Mouse (Mus musculus): ENCODE measurements around the gene Baz2b.
"Not testable (repeated sequence)": the region's sequence is repeated elsewhere in the genome, so short reads cannot be mapped to it uniquely, and the experiment has no call there.

Gene Baz2b

GRCm38 (mm10) chr2:60200051-60200562 lies 9.5 kb downstream of the Baz2b start:
- DNase-seq (ENCODE audit: low spot score in 2 of 2), result no peak

- DNase-seq (ENCODE audit: low spot score in 2 of 2), result no peak
Observed at GRCm38 (mm10) chr2:60196841-60197240, 12.8 kb downstream of the Baz2b start.

GRCm38 (mm10) chr2:60181696-60182095 lies 27.9 kb downstream of the Baz2b start:
- no peak for DNase-seq (ENCODE audit: low spot score in 2 of 2)

- DNase-seq (ENCODE audit: low spot score in 2 of 2), result no peak
Observed at GRCm38 (mm10) chr2:60177490-60177889, 32.1 kb downstream of the Baz2b start.

GRCm38 (mm10) chr2:60176087-60176486 lies 33.6 kb downstream of the Baz2b start:
- DNase-seq (ENCODE audit: low spot score in 2 of 2), result no peak

GRCm38 (mm10) chr2:60175078-60175477 lies 34.6 kb downstream of the Baz2b start:
- no peak for DNase-seq (ENCODE audit: low spot score in 2 of 2)

- DNase-seq (ENCODE audit: low spot score in 2 of 2), result no peak
Observed at GRCm38 (mm10) chr2:60173595-60173994, 36.0 kb downstream of the Baz2b start.

GRCm38 (mm10) chr2:60173190-60173589 lies 36.4 kb downstream of the Baz2b start:
- no peak for DNase-seq (ENCODE audit: low spot score in 2 of 2)

GRCm38 (mm10) chr2:60172531-60172914 lies 37.1 kb downstream of the Baz2b start:
- peak in 1 of 2 experiments; percentile 25 for DNase-seq (ENCODE audit: low spot score in 2 of 2)

GRCm38 (mm10) chr2:60171786-60172530 lies 37.7 kb downstream of the Baz2b start:
- DNase-seq (ENCODE audit: low spot score in 2 of 2), result no peak

GRCm38 (mm10) chr2:60166878-60167277 lies 42.8 kb downstream of the Baz2b start:
- DNase-seq (ENCODE audit: low spot score in 2 of 2), result no peak

- DNase-seq (ENCODE audit: low spot score in 2 of 2), result no peak
Observed at GRCm38 (mm10) chr2:60165679-60166078, 44.0 kb downstream of the Baz2b start.

- DNase-seq (ENCODE audit: low spot score in 2 of 2), result no peak
Observed at GRCm38 (mm10) chr2:60163744-60164143, 45.9 kb downstream of the Baz2b start.

GRCm38 (mm10) chr2:60152481-60152880 lies 57.2 kb downstream of the Baz2b start:
- no peak for DNase-seq (ENCODE audit: low spot score in 2 of 2)

GRCm38 (mm10) chr2:60148651-60149050 lies 61.0 kb downstream of the Baz2b start:
- no peak for DNase-seq (ENCODE audit: low spot score in 2 of 2)

- DNase-seq (ENCODE audit: low spot score in 2 of 2), result no peak
Observed at GRCm38 (mm10) chr2:60147428-60147827, 62.2 kb downstream of the Baz2b start.

- DNase-seq (ENCODE audit: low spot score in 2 of 2), result no peak
Observed at GRCm38 (mm10) chr2:60145742-60146141, 63.9 kb downstream of the Baz2b start.

GRCm38 (mm10) chr2:60143383-60143782 lies 66.3 kb downstream of the Baz2b start:
- DNase-seq (ENCODE audit: low spot score in 2 of 2), result no peak

- DNase-seq (ENCODE audit: low spot score in 2 of 2), result no peak
Observed at GRCm38 (mm10) chr2:60142281-60142680, 67.4 kb downstream of the Baz2b start.

GRCm38 (mm10) chr2:60138751-60139162 lies 70.9 kb downstream of the Baz2b start:
- no peak for DNase-seq (ENCODE audit: low spot score in 2 of 2)

GRCm38 (mm10) chr2:60135796-60136195 lies 73.8 kb downstream of the Baz2b start:
- no peak for DNase-seq (ENCODE audit: low spot score in 2 of 2)

- DNase-seq (ENCODE audit: low spot score in 2 of 2), result not testable (repeated sequence)
Observed at GRCm38 (mm10) chr2:60134958-60135357, 74.7 kb downstream of the Baz2b start.

GRCm38 (mm10) chr2:60133072-60133471 lies 76.6 kb downstream of the Baz2b start:
- DNase-seq (ENCODE audit: low spot score in 2 of 2), result no peak

Measured in spleen, postnatal 14 days (tissue).